Mouse (Mus musculus) induced T-regulatory cell, adult 2 months (primary cell): ENCODE data around the gene Uroc1.

ENCODE experiments used
- DNase-seq: peaks from one replicate; pipeline ENCODE4 v3.0.0-alpha.2; 2012; ENCODE audit warnings: low read depth

Gene Uroc1

GRCm38 (mm10) chr6:90358142-90358541 lies 25.1 kb downstream of the Uroc1 start:
- DNase-seq = no peak

DNA sequence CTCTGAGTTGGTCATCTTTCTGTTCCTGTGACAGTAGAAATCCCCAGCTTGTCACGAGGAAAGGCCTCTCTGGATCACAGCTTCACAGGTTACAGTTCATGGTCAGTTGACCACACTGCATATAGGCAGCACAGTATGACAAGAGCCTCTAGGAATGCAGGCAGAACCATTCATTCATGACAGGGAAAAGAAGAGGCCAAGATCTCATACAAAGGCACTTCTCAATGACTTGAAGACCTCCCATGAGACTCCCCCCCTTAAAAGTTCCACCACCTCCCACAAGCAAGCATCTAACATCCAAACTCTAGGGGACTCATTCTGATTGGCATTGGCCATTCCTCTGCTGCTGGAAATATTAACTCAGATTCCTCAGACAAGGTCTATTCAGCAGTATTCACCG lies 26.4 kb downstream of the Uroc1 start:
- DNase-seq = no peak

- DNase-seq = no peak
Measured at GRCm38 (mm10) chr6:90360024-90360781, 27.1 kb downstream of the Uroc1 start.

- no peak for DNase-seq
Measured at GRCm38 (mm10) chr6:90360922-90361614, 28.0 kb downstream of the Uroc1 start.

- DNase-seq = no peak
Measured at GRCm38 (mm10) chr6:90363301-90363700, 30.2 kb downstream of the Uroc1 start.

- peak; percentile 96 for DNase-seq
Measured at GRCm38 (mm10) chr6:90368976-90369724, 36.1 kb downstream of the Uroc1 start, which contains the start of gene Zxdc. Gene Zxdc (plus strand): TSS chr6:90369492.

DNA sequence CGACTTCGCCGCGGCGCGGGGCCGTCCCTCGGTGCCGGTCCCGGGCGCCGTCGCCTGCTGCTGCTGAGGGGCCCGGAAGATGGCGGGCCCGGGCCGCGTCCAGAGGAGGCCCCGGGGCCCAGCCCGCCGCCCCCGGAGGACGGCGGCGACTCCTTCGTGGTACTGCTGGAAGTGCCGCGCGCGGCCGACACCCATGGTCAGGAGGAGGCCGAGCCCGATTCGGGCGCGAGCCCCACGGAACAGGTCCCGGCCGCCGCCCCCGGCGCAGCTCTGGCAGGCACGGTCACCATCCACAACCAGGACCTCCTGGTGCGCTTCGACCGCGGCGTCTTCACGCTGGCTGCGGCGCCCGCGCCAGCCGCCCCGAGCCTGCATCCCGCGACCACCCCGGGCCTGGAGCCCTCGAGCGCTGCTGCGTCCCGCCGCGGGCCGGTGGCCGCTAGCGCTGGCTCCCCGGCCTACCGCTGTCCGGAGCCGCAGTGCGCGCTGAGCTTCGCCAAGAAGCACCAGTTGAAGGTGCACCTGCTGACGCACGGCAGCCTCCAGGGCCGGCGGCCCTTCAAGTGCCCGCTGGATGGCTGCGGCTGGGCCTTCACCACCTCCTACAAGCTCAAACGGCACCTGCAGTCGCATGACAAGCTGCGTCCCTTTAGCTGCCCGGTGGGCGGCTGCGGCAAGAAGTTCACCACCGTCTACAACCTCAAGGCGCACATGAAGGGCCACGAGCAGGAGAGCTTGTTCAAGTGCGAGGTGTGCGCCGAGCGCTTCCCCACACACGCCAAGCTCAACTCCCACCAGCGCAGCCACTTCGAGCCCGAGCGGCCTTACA lies 36.9 kb downstream of the Uroc1 start:
- peak; percentile 60 for DNase-seq

DNA sequence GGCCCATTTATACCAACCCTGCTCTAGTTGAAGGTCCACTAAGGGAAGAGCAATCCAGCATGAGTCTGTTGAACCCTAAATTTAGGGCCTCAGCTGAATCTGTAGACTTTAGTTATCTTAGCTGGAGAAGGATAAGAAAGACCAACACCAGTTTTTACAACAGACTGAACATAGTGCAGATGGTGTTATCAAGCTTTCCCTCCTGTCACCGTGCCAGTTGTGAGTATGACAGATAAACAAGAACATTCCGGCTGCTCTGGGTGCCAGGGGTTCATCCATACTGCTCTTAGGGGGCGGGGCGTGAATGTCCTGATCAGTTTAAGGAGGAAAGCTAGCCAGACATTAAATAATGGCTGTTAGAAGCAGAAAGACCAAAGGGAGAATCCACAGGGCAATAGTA lies 41.6 kb downstream of the Uroc1 start:
- no peak for DNase-seq

GRCm38 (mm10) chr6:90377708-90378107 lies 44.6 kb downstream of the Uroc1 start:
- DNase-seq = no peak

DNA sequence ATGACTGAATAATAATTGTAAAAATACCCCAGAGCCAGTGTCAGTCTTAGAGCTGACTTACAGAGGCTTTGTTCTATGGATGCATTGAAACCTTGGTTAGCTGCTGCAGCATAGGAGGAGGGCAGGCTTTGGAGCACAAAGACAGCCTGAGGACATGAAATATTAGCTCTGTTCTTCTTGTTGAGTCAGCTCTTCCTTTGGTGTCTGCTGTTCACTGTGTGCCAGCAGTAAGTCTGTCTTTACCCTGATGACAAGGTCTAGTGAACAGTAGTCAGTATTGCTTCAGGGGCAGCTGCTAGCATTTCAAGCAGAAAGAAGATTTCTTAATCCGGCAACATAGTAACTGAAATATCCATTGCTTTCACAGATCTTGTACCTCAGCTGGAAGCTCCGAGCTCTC lies 48.4 kb downstream of the Uroc1 start:
- no peak for DNase-seq

GRCm38 (mm10) chr6:90390629-90391028 lies 57.5 kb downstream of the Uroc1 start:
- no peak for DNase-seq

DNA sequence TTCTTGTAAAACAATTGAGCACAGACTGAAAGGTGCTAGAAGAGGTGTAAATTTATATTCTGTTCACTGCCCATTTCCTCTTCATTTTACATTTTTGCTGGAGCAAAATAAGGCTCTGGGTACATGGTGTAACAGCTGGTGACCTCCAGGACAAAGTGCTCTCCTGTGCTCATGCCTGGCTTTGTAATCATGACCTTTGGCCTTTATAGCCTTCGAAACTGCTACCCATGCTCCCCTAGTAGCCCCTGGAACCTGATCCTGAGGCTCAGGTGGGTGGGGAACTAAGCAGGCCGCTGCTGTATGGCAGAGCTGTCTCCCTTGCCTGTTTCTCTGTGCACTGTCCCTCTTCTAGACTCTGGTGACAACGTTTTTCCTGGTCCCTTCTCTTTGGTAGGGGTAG lies 60.9 kb downstream of the Uroc1 start:
- DNase-seq = no peak

DNA sequence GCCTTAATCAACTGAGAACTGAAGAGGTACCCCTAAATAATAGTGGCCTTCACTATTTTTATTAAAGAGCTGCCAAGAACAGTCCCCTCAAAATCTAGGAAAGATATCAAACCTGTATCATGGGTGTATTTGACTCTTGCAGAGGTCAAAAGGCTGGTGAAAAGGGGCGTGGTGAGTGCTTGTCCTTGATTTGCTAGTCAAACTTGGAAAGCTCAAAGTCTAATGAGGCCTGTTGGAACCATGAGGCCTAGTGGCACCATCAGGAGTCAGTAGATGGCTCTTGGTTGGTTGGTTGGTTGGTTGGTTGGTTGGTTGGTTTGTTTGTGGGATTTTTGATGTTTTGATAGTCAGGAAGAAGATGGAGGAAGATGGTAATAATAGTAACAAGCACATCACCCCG lies 62.7 kb downstream of the Uroc1 start:
- no peak for DNase-seq

GRCm38 (mm10) chr6:90397291-90397690 lies 64.2 kb downstream of the Uroc1 start:
- DNase-seq = no peak

- DNase-seq = no peak
Measured at GRCm38 (mm10) chr6:90408632-90409031, 75.5 kb downstream of the Uroc1 start.

- no peak for DNase-seq
Measured at GRCm38 (mm10) chr6:90410972-90411371, 77.9 kb downstream of the Uroc1 start.

GRCm38 (mm10) chr6:90411926-90412325 lies 78.8 kb downstream of the Uroc1 start:
- no peak for DNase-seq
